Mouse (Mus musculus): ENCODE measurements around the gene Clcnkb. TPM values are rescaled to one million over a fixed set of nuclear protein-coding genes. Genes with fewer than 3 reads are reported as not detected.
A peak's percentile ranks its signal among the peaks of the same experiment; 100 is the strongest.

Clcnkb gene
- polyA plus RNA-seq, 1 experiment from 2014 or later: not detected

- H3K27ac ChIP-seq: no peak overlapping the region
- peaks cover 2% of the 10 kb centered on the region; the same call in 1 of the 2 replicates for H3K4me1 ChIP-seq
- H3K9me3 ChIP-seq: no peaks in the 10 kb centered on the region
- WGBS: 48% methylated on average over 9 of the region's 9 CpGs
- H3K36me3 ChIP-seq: no peaks in the 10 kb centered on the region
- ATAC-seq (ENCODE audit: low FRiP score, low read depth): no peak
- H3K9ac ChIP-seq: no peak overlapping the region
- H3K4me2 ChIP-seq (replicated peaks): no peak overlapping the region
- no peak overlapping the region for H3K4me3 ChIP-seq
- H3K27me3 ChIP-seq (replicated peaks): 0 out of 2 replicates have a peak, but pooled peaks cover 8% of the 10 kb centered on the region
These were observed 15.2 kb upstream of the Clcnkb start for GRCm38 (mm10) chr4:141430997-141431396.

- no peak overlapping the region for H3K9ac ChIP-seq
- WGBS: 51% methylated on average over 9 of the region's 9 CpGs
- ATAC-seq (ENCODE audit: low FRiP score, low read depth): no peak
- H3K9me3 ChIP-seq: no peaks in the 10 kb centered on the region
- H3K27me3 ChIP-seq (replicated peaks): peaks cover 18% of the 10 kb centered on the region
- H3K27ac ChIP-seq: no peak overlapping the region
- peaks cover 10% of the 10 kb centered on the region; the same call in 1 of the 2 replicates for H3K4me1 ChIP-seq
- no peaks in the 10 kb centered on the region for H3K36me3 ChIP-seq
- no peak overlapping the region for H3K4me2 ChIP-seq (replicated peaks)
- H3K4me3 ChIP-seq: no peak overlapping the region
These were observed 14.0 kb upstream of the Clcnkb start for GRCm38 (mm10) chr4:141429847-141430246.

DNA sequence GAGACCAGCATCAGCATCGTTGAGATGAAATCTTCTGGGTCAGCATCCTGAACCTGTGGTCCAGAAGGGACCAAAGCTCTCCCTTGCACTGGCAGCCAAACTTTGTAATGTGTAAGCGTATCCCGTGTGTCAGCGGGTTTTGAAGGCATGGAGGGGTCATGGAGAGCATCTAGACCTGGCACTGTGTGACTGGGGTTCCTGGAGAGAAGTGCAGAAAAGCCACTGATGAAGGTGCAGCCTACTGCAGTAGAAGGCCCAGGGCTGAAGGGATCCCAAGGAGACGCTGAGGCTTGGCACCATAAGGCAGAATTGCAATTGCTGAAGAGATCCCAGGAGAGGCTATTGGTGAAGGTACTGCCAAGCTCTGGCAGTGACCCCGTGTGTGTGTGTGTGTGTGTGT, 13.6 kb upstream of the Clcnkb start:
- Histone ChIP-seq H3K4me1 (peaks cover 10% of the 10 kb centered on the region; the same call in 1 of the 2 replicates), H3K9me3 (no peaks in the 10 kb centered on the region), H3K4me2 (replicated peaks) (no peak overlapping the region), H3K4me3 (no peak overlapping the region), H3K27ac (no peak overlapping the region), H3K9ac (no peak overlapping the region), H3K36me3 (no peaks in the 10 kb centered on the region), H3K27me3 (replicated peaks) (peaks cover 23% of the 10 kb centered on the region)
- WGBS: 80% methylated on average over 6 of the region's 6 CpGs
- ATAC-seq (ENCODE audit: low FRiP score, low read depth): no peak

DNA sequence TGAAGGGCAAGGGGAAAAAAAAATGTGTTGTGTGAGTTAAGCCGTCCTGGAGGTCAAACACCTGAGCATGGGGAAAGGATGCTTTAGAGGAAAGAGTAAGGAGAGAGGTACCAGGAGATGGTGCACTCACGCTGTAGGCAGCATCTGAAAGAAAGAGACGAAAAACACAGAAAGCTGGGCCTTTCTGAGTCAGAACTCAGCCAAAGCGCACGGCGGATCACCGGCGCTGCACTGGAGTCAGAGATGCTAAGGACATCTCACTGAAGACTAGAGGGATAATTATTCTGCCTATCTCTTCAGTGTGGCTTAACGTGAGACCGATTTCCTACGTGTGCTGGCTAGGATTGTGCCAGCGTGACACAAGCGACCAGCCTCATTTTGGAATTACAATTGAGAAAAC, 12.1 kb upstream of the Clcnkb start:
- no peak overlapping the region for H3K4me3 ChIP-seq
- H3K27ac ChIP-seq: no peak overlapping the region
- no peaks in the 10 kb centered on the region for H3K9me3 ChIP-seq
- peaks cover 10% of the 10 kb centered on the region; the same call in 1 of the 2 replicates for H3K4me1 ChIP-seq
- peaks cover 35% of the 10 kb centered on the region for H3K27me3 ChIP-seq (replicated peaks)
- no peak for ATAC-seq (ENCODE audit: low FRiP score, low read depth)
- no peak overlapping the region for H3K4me2 ChIP-seq (replicated peaks)
- H3K36me3 ChIP-seq: no peaks in the 10 kb centered on the region
- 86% methylated on average over 13 of the region's 13 CpGs for WGBS
- no peak overlapping the region for H3K9ac ChIP-seq

DNA sequence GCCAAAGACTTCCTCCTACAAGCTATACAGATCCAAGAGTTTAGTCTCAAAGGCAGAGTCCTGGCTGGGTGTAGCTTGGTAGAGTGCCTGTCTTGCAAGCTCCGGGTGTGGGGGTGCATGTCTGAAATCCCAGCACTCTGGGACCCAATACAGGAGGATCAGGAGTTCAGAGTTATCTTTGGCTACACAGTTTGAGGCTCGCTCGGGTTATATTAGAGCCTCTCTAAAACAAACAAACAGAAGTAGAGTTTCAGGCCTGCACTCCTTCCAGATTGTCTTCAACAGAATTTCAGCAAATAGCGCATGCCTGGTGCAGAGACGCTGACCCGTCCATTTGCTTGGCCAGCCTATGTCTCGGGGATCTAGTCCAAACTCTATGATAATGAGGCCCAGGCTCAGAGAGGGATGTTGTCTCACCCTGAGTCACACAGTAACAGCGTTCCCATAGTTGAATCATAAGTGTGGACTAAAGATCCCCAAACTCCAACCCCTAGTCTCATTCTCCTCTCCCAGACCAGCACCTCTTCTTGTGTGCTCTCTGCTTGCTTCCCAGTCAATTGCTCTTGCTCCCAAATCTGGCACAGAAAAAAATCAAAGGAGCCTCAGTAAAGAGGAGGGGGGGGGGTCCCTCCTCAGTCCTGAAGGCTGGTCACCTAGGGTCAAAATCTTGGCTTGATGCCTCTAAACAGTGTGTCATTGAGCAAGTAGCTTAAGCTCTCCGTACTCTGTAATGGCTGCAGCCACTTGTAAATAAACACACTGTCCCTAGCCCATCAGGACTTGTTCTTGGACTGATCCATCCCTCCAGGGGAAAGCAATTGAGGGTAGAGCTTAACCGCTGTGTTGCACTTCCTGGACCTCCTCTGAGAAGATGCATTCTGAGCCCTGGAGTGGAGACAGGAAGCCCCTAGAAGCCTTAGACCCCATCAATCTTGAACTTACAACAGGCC, 11.3 kb upstream of the Clcnkb start:
- ATAC-seq (ENCODE audit: low FRiP score, low read depth): no peak
- Histone ChIP-seq H3K4me2 (replicated peaks) (no peak overlapping the region), H3K9me3 (no peaks in the 10 kb centered on the region), H3K36me3 (no peaks in the 10 kb centered on the region), H3K4me3 (no peak overlapping the region), H3K4me1 (peaks cover 10% of the 10 kb centered on the region; the same call in 1 of the 2 replicates), H3K27me3 (replicated peaks) (peaks cover 35% of the 10 kb centered on the region), H3K9ac (no peak overlapping the region), H3K27ac (no peak overlapping the region)
- WGBS: 84% methylated on average over 10 of the region's 10 CpGs

- Histone ChIP-seq H3K27me3 (replicated peaks) (peaks cover 37% of the 10 kb centered on the region), H3K4me1 (peaks cover 10% of the 10 kb centered on the region; the same call in 1 of the 2 replicates), H3K4me3 (peak overlapping the region; percentile 39), H3K27ac (no peak overlapping the region), H3K9me3 (no peaks in the 10 kb centered on the region), H3K36me3 (no peaks in the 10 kb centered on the region), H3K9ac (peak overlapping the region; percentile 44), H3K4me2 (replicated peaks) (peak overlapping the region; percentile 64)
- WGBS: 5% methylated on average over 36 of the region's 36 CpGs
- ATAC-seq (ENCODE audit: low FRiP score, low read depth): peak; percentile 76
These were observed 10.0 kb upstream of the Clcnkb start for GRCm38 (mm10) chr4:141425484-141426479.

DNA sequence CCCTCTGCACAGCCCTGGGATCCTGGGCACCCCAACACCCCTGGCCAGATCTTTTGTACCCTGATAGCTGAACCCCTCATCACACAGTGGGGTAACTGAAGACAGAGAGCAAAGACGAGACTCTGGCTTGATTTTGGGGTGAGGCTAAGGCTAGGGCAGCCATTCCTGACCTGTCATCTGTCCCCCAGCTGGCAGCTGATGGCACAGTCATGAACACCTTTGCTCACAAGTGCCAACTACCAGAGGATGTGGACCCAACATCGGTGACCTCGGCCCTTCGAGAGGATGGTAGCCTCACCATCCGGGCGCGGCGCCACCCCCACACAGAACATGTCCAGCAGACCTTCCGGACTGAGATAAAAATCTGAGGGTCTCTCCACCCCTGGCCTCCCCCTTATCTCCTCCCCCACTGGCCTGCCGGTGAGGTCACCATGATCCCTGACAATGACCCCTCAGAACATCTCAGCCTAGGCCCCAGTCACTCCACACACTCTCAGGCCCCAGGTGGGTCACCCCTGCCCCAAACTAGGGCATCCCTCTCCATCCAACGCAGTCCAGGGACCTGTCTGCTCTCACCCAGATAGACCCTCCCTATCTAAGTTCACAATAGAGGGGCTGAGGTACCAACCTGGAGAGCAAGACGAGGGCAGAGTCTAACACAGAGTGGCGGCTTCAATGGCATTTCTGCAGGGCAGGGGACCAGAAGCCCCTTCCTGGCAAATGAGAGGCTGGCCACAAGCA, 8.0 kb upstream of the Clcnkb start:
- no peak overlapping the region for H3K9ac ChIP-seq
- H3K36me3 ChIP-seq: no peaks in the 10 kb centered on the region
- H3K4me3 ChIP-seq: no peak overlapping the region
- peaks cover 37% of the 10 kb centered on the region for H3K27me3 ChIP-seq (replicated peaks)
- peaks cover 10% of the 10 kb centered on the region; the same call in 1 of the 2 replicates for H3K4me1 ChIP-seq
- H3K9me3 ChIP-seq: no peaks in the 10 kb centered on the region
- no peak overlapping the region for H3K4me2 ChIP-seq (replicated peaks)
- no peak overlapping the region for H3K27ac ChIP-seq
- WGBS: 89% methylated on average over 13 of the region's 13 CpGs
- ATAC-seq (ENCODE audit: low FRiP score, low read depth): no peak

GRCm38 (mm10) chr4:141423288-141423687, 7.5 kb upstream of the Clcnkb start:
- no peaks in the 10 kb centered on the region for H3K36me3 ChIP-seq
- 83% methylated on average over 5 of the region's 5 CpGs for WGBS
- H3K4me3 ChIP-seq: no peak overlapping the region
- no peak for ATAC-seq (ENCODE audit: low FRiP score, low read depth)
- H3K27me3 ChIP-seq (replicated peaks): peaks cover 37% of the 10 kb centered on the region
- H3K9ac ChIP-seq: no peak overlapping the region
- H3K27ac ChIP-seq: no peak overlapping the region
- no peaks in the 10 kb centered on the region for H3K9me3 ChIP-seq
- H3K4me2 ChIP-seq (replicated peaks): no peak overlapping the region
- peaks cover 10% of the 10 kb centered on the region; the same call in 1 of the 2 replicates for H3K4me1 ChIP-seq

GRCm38 (mm10) chr4:141422841-141423240, 7.0 kb upstream of the Clcnkb start:
- Histone ChIP-seq H3K27me3 (replicated peaks) (peaks cover 37% of the 10 kb centered on the region), H3K4me1 (peaks cover 10% of the 10 kb centered on the region; the same call in 1 of the 2 replicates), H3K4me2 (replicated peaks) (no peak overlapping the region), H3K27ac (no peak overlapping the region), H3K4me3 (no peak overlapping the region), H3K9ac (no peak overlapping the region), H3K36me3 (no peaks in the 10 kb centered on the region), H3K9me3 (no peaks in the 10 kb centered on the region)
- 85% methylated on average over 5 of the region's 5 CpGs for WGBS
- no peak for ATAC-seq (ENCODE audit: low FRiP score, low read depth)

- Histone ChIP-seq H3K4me1 (peaks cover 10% of the 10 kb centered on the region; the same call in 1 of the 2 replicates), H3K4me3 (no peak overlapping the region), H3K27me3 (replicated peaks) (peaks cover 34% of the 10 kb centered on the region), H3K4me2 (replicated peaks) (no peak overlapping the region), H3K9me3 (0 out of 2 replicates have a peak, but pooled peaks cover 4% of the 10 kb centered on the region), H3K36me3 (no peaks in the 10 kb centered on the region), H3K9ac (no peak overlapping the region), H3K27ac (no peak overlapping the region)
- ATAC-seq (ENCODE audit: low FRiP score, low read depth): no peak
- 65% methylated on average over 14 of the region's 14 CpGs for WGBS
These were observed 5.6 kb upstream of the Clcnkb start for GRCm38 (mm10) chr4:141421423-141421822.

GRCm38 (mm10) chr4:141420886-141421285, 5.1 kb upstream of the Clcnkb start:
- 57% methylated on average over 9 of the region's 9 CpGs for WGBS
- no peaks in the 10 kb centered on the region for H3K36me3 ChIP-seq
- 0 out of 2 replicates have a peak, but pooled peaks cover 4% of the 10 kb centered on the region for H3K9me3 ChIP-seq
- H3K27ac ChIP-seq: no peak overlapping the region
- H3K4me1 ChIP-seq: peaks cover 7% of the 10 kb centered on the region; the same call in 1 of the 2 replicates
- no peak for ATAC-seq (ENCODE audit: low FRiP score, low read depth)
- H3K4me2 ChIP-seq (replicated peaks): no peak overlapping the region
- H3K4me3 ChIP-seq: no peak overlapping the region
- peaks cover 28% of the 10 kb centered on the region for H3K27me3 ChIP-seq (replicated peaks)
- no peak overlapping the region for H3K9ac ChIP-seq

All from neural tube, embryonic 12.5 days (tissue).